Mouse (Mus musculus) neural tube, embryonic 13.5 days (tissue): ENCODE data around the gene Myadml2. TPM values are rescaled to one million over a fixed set of nuclear protein-coding genes. Genes with fewer than 3 reads are reported as not detected.
A peak's percentile ranks its signal among the peaks of the same experiment; 100 is the strongest.

Experiments
- ATAC-seq: fragments of 200-750 bp; cut with Nextera tagmentation; 2 replicates; pipeline ENCODE4 v1.8.0; 2017; ENCODE audit warnings: low read depth, mild to moderate bottlenecking, moderate TSS enrichment, moderate library complexity
- H3K27ac ChIP-seq: fragments of 300-500 bp; sonication (generic); replicated peaks from 2 replicates; pipeline ENCODE4 v1.5.1; 2015; ENCODE audit warnings: moderate library complexity, mild to moderate bottlenecking, inconsistent platforms
- H3K27me3 ChIP-seq: fragments of 300-500 bp; sonication (generic); 2 replicates; pipeline ENCODE4 v1.6.1; 2015; ENCODE audit warnings: mild to moderate bottlenecking, inconsistent platforms
- H3K36me3 ChIP-seq: fragments of 300-500 bp; sonication (generic); 2 replicates; pipeline ENCODE4 v1.6.1; 2015; ENCODE audit warnings: mild to moderate bottlenecking, inconsistent platforms
- H3K4me1 ChIP-seq: fragments of 300-500 bp; sonication (generic); replicated peaks from 2 replicates; pipeline ENCODE4 v1.6.1; 2015; ENCODE audit warnings: inconsistent platforms
- H3K4me2 ChIP-seq: fragments of 300-500 bp; sonication (generic); 2 replicates; pipeline ENCODE4 v1.6.1; 2015; ENCODE audit warnings: inconsistent platforms, mild to moderate bottlenecking, moderate library complexity
- H3K4me3 ChIP-seq: fragments of 300-500 bp; sonication (generic); 2 replicates; pipeline ENCODE4 v1.5.1; 2015; ENCODE audit warnings: mild to moderate bottlenecking, inconsistent platforms
- H3K9ac ChIP-seq: fragments of 300-500 bp; sonication (generic); 2 replicates; pipeline ENCODE4 v1.6.1; 2015; ENCODE audit warnings: moderate library complexity, mild to moderate bottlenecking, inconsistent platforms
- H3K9me3 ChIP-seq: fragments of 300-500 bp; sonication (generic); 2 replicates; pipeline ENCODE4 v1.6.1; 2016; ENCODE audit warnings: inconsistent platforms
- WGBS: fragments of 180-500 bp; shearing (Covaris S2); methylation state at CpG from one replicate; pipeline ENCODE4 v1.1.7; 2015; 5-methylcytosine and 5-hydroxymethylcytosine counted together
- polyA plus RNA-seq: library from polyadenylated mRNA; unstranded; fragments of >200 nt; fragmentation: Nextera tagmentation; extraction: Ambion mirVana; gene quantifications from 2 replicates; pipeline ENCODE4 v1.2.1, GENCODE M21; 2015

Myadml2 gene
- polyA plus RNA-seq, 1 experiment from 2014 or later = 1.7 TPM

- Histone ChIP-seq H3K27me3 (no peaks in the 10 kb centered on the region), H3K36me3 (peaks cover 9% of the 10 kb centered on the region), H3K4me1 (peaks cover 35% of the 10 kb centered on the region), H3K4me3 (peak within 1 kb of the TSS; percentile 92), H3K27ac (peak within 1 kb of the TSS; percentile 88), H3K9ac (peak within 1 kb of the TSS; percentile 96), H3K4me2 (peak within 1 kb of the TSS; percentile 95), H3K9me3 (no peaks in the 10 kb centered on the region)
- ATAC-seq = peak; percentile 90
- WGBS = 10% methylated on average over 58 of the region's 58 CpGs
These were observed 14.2 kb downstream of the Myadml2 start, which contains the start of gene Mafg for GRCm38 (mm10) chr11:120633520-120634343. TSS of gene Mafg (minus strand) at chr11:120633600.

GRCm38 (mm10) chr11:120632559-120633519, 15.1 kb downstream of the Myadml2 start:
- WGBS = 1% methylated on average over 89 of the region's 116 CpGs
- peak overlapping the region; percentile 92 for H3K4me3 ChIP-seq
- peak; percentile 85 for ATAC-seq
- H3K36me3 ChIP-seq = peaks cover 15% of the 10 kb centered on the region
- H3K9ac ChIP-seq = peak overlapping the region; percentile 96
- peaks cover 35% of the 10 kb centered on the region for H3K4me1 ChIP-seq
- no peaks in the 10 kb centered on the region for H3K27me3 ChIP-seq
- H3K4me2 ChIP-seq = peak overlapping the region; percentile 95
- no peaks in the 10 kb centered on the region for H3K9me3 ChIP-seq
- H3K27ac ChIP-seq = peak overlapping the region; percentile 88

- WGBS = 66% methylated on average over 4 of the region's 4 CpGs
- Histone ChIP-seq H3K4me1 (peaks cover 35% of the 10 kb centered on the region), H3K36me3 (peaks cover 24% of the 10 kb centered on the region), H3K27ac (peak overlapping the region; percentile 88), H3K9ac (peak overlapping the region; percentile 96), H3K9me3 (no peaks in the 10 kb centered on the region), H3K4me2 (peak overlapping the region; percentile 95), H3K27me3 (no peaks in the 10 kb centered on the region), H3K4me3 (peak overlapping the region; percentile 92)
- no peak for ATAC-seq
These were observed 16.1 kb downstream of the Myadml2 start for GRCm38 (mm10) chr11:120631726-120632448.

- ATAC-seq = no peak
- Histone ChIP-seq H3K9ac (peak overlapping the region; percentile 96), H3K27me3 (no peaks in the 10 kb centered on the region), H3K36me3 (peaks cover 28% of the 10 kb centered on the region), H3K4me3 (peak overlapping the region; percentile 92), H3K4me1 (peaks cover 35% of the 10 kb centered on the region), H3K4me2 (peak overlapping the region; percentile 95), H3K9me3 (no peaks in the 10 kb centered on the region), H3K27ac (peak overlapping the region; percentile 47; the same call in 1 of the 2 replicates)
- 65% methylated on average over 7 of the region's 7 CpGs for WGBS
These were observed 16.9 kb downstream of the Myadml2 start for GRCm38 (mm10) chr11:120630881-120631725.

GRCm38 (mm10) chr11:120630401-120630871, 17.5 kb downstream of the Myadml2 start:
- peak overlapping the region; percentile 35 for H3K4me2 ChIP-seq

GRCm38 (mm10) chr11:120629911-120630310, 18.0 kb downstream of the Myadml2 start:
- H3K36me3 ChIP-seq = peaks cover 28% of the 10 kb centered on the region
- ATAC-seq = no peak
- H3K27me3 ChIP-seq = no peaks in the 10 kb centered on the region
- H3K4me1 ChIP-seq = peaks cover 44% of the 10 kb centered on the region
- peak overlapping the region; percentile 47 for H3K27ac ChIP-seq
- peak overlapping the region; percentile 96 for H3K9ac ChIP-seq
- H3K4me3 ChIP-seq = peak overlapping the region; percentile 4
- WGBS = 30% methylated on average over 7 of the region's 7 CpGs
- no peaks in the 10 kb centered on the region for H3K9me3 ChIP-seq
- peak overlapping the region; percentile 35 for H3K4me2 ChIP-seq

More at GRCm38 (mm10) chr11:120630401-120630871, 17.5 kb downstream of the Myadml2 start:
- Histone ChIP-seq H3K9ac (peak overlapping the region; percentile 96), H3K36me3 (peaks cover 28% of the 10 kb centered on the region), H3K4me1 (peaks cover 39% of the 10 kb centered on the region), H3K27ac (peak overlapping the region; percentile 47), H3K4me3 (peak overlapping the region; percentile 4; the same call in 1 of the 2 replicates), H3K27me3 (no peaks in the 10 kb centered on the region), H3K9me3 (no peaks in the 10 kb centered on the region)
- no peak for ATAC-seq
- 43% methylated on average over 5 of the region's 5 CpGs for WGBS

GRCm38 (mm10) chr11:120629341-120629730, 18.6 kb downstream of the Myadml2 start:
- Histone ChIP-seq H3K27me3 (no peaks in the 10 kb centered on the region), H3K4me3 (peak overlapping the region; percentile 4; the same call in 1 of the 2 replicates), H3K9me3 (no peaks in the 10 kb centered on the region), H3K36me3 (peaks cover 28% of the 10 kb centered on the region), H3K9ac (no peak overlapping the region), H3K4me1 (peaks cover 45% of the 10 kb centered on the region), H3K4me2 (peak overlapping the region; percentile 35; the same call in 1 of the 2 replicates), H3K27ac (peak overlapping the region; percentile 47; the same call in 1 of the 2 replicates)
- no peak for ATAC-seq
- 79% methylated on average over 23 of the region's 23 CpGs for WGBS

GRCm38 (mm10) chr11:120628601-120629340, 19.2 kb downstream of the Myadml2 start:
- Histone ChIP-seq H3K9ac (no peak overlapping the region), H3K4me3 (no peak overlapping the region), H3K27me3 (no peaks in the 10 kb centered on the region), H3K9me3 (no peaks in the 10 kb centered on the region), H3K4me1 (peaks cover 50% of the 10 kb centered on the region), H3K27ac (no peak overlapping the region), H3K4me2 (0 out of 2 replicates have a peak overlapping the region, but pooled peaks have one; percentile 35), H3K36me3 (peaks cover 28% of the 10 kb centered on the region)
- 96% methylated on average over 23 of the region's 23 CpGs for WGBS
- no peak for ATAC-seq

GRCm38 (mm10) chr11:120627468-120628300, 20.3 kb downstream of the Myadml2 start:
- peaks cover 36% of the 10 kb centered on the region for H3K36me3 ChIP-seq
- WGBS = 81% methylated on average over 22 of the region's 22 CpGs
- H3K27me3 ChIP-seq = no peaks in the 10 kb centered on the region
- no peak for ATAC-seq
- H3K9ac ChIP-seq = no peak overlapping the region
- H3K4me2 ChIP-seq = no peak overlapping the region
- no peak overlapping the region for H3K4me3 ChIP-seq
- H3K4me1 ChIP-seq = peaks cover 56% of the 10 kb centered on the region
- H3K27ac ChIP-seq = no peak overlapping the region
- no peaks in the 10 kb centered on the region for H3K9me3 ChIP-seq
